Mouse (Mus musculus) spleen, postnatal 36 days (tissue): ENCODE measurements around the gene Eme2.

ENCODE experiments used
- DNase-seq, 2 experiments: peaks; one replicate each; pipeline ENCODE4 v3.0.0; 2022; ENCODE audit warnings: low spot score in 2 of 2, mixed read lengths in 1 of 2

Eme2 gene

GRCm38 (mm10) chr17:24894995-24895547, at the start of gene Eme2, which contains the start of gene Mrps34:
TSS of gene Eme2 (minus strand) at chr17:24895087.
TSS of gene Mrps34 (plus strand) at chr17:24895116.
- DNase-seq, result peak; percentile 67 to 75

GRCm38 (mm10) chr17:24943589-24943988, 48.7 kb upstream of the Eme2 start:
- peak; percentile 58 to 60 for DNase-seq

DNA sequence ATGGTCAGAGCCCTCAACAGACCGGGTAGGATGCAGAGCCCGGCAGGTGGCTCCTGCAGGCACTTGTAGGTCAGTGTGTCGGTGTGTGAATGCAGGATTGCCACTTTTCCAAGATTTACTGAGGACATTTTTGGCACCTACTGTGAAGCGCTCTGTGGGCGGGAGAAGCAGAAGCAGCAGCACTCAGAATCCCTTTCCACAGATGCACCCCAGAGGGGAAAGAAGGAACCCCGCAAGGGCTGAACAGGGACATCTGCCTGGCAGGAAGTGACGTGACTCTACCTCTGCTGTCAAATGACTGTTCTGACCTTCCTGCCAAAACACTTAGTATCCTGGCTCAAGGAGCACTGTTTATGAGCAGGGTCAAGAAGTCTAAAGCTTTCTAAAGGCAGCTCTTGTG, 48.1 kb upstream of the Eme2 start:
- DNase-seq, result peak in 1 of 2 experiments; percentile 15

GRCm38 (mm10) chr17:24942453-24942852, 47.6 kb upstream of the Eme2 start:
- peak; percentile 18 to 44 for DNase-seq

- DNase-seq, result no peak
Measured at GRCm38 (mm10) chr17:24937266-24937665, 42.4 kb upstream of the Eme2 start.

- DNase-seq, result peak; percentile 96
Measured at GRCm38 (mm10) chr17:24936259-24937237, 41.7 kb upstream of the Eme2 start, which contains the start of gene Mapk8ip3. TSS of gene Mapk8ip3 (minus strand) at chr17:24936977.

DNA sequence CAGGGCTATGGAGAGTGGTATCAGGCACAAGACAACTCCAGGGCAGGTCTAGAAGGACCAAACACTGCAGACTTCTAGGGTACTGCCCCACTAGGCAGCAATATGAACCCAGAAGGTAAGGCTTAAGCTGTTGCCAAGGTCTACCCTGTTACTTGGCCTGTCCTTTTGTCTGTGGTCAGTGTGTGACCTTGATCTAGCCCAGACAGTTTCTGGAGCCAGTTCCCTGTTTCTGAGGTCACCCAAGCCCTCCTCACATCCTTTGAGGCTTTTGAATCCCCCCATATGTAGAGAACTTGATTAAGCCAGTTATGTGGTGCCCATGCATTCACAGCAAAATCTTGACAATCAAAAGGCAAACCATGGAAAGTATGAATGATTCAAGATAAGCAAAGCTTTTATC, 40.8 kb upstream of the Eme2 start:
- DNase-seq, result no peak

- no peak for DNase-seq
Measured at GRCm38 (mm10) chr17:24934926-24935325, 40.0 kb upstream of the Eme2 start.

DNA sequence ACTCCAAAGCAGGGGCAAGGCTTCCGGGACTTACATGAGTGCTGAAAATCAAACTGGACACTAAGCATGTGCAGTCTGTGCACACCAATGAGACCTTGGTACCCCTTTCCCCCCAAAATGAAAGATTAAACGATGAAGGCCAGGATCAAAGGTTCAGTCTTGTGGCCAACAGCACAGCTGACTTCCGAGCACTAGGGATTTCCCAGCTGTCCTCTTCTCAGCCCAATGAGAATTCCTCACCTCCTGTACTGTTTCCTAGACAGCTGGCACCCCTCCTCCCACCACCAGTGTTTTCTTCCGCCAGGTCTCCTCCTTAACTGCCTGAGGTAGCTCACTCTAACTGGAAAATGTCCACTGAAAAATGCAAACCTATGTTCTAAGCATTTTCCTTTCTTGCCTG, 38.3 kb upstream of the Eme2 start:
- no peak for DNase-seq

DNA sequence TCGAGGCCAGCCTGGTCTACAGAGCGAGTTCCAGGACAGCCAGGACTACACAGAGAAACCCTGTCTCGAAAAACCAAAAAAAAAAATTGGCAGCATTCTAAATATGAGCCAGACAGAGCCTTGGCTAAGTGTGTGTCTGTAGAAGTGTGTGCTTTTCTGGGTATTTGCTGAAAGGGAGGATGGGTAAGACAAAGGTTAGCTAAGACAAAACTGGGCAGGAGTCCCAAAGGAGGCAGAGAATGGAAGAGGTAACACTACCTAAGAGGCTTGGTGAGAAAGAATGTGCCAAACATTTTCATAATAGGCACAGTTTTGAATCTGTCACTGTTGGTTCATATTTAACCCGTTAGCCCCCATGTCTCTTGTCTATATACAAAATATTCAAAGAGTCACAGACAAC, 37.5 kb upstream of the Eme2 start:
- DNase-seq, result no peak

DNA sequence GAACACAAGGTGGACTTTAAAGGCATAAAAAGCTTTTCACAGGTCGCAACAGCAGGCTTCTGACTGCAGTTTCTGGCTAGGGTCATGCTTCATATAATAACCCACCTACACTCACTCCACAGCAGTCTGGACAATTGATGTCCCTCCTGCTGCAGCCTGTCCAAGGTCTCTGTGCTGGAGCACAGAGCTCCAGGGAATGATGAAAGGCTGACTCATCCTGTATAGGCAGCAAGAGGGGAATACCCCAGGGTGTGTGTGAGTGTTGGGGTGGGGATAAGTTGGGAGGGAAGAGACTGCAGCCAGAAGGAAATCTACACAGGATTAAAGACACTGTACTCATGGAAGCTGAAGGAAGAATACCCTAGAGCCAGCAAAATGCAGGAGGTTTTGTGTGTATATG, 34.6 kb upstream of the Eme2 start:
- DNase-seq, result no peak

DNA sequence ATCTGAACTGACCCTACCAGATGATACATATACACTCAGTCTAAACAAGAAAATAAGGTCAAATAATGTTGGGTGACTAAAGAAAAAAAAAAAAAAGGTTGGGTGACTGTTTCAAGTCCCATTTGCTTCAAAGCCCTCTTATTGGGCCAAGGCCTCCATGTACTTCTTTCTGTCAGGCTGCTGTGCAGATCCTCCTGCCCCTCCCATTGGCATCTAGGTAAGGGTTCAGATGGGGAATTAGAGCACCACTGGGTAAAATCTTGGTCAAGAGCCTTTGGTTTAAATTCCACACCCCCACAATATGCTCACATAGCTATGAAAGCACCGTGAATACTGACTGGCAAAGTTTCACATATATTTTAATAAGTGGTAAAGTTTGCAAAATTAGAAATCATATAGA, 28.4 kb upstream of the Eme2 start:
- DNase-seq, result no peak

DNA sequence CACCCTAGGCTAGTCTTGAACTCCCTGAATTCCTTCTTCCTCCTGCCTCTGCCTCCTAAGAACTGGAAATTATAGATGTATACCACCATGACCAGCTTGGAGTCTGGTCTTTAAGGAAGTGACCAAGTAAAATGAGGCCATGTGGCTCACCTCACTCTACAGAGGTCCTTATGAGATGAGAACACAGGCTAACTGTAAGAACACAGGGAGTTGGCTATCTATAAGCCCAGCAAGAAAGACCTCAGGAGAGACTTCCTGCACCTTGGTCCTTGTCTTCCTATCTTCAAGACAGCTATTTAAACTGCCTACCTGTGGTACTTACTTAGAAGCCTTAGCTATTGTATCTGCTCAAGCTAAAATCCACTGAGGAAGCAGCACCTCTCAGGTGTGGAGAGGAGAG, 19.1 kb upstream of the Eme2 start:
- no peak for DNase-seq

DNA sequence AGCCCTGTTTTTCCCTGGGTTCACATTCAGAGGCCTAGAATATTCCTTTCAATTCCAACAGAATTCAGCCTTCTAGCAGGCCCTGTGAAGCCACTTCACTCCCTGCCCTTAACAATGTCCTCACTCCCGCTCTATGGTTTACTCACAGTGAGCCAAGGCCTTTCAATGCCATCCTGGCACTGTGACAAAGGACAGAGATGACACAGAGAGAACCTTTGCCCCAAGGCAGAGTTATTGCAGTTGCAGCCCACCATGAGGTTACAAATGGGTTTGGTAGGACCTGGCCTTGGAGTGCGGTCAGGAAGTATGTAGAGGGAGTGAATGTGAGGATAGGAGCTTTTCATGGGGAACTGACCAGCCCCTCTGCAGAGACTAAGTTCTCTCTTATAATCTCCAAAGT, 12.7 kb upstream of the Eme2 start:
- DNase-seq, result no peak

DNA sequence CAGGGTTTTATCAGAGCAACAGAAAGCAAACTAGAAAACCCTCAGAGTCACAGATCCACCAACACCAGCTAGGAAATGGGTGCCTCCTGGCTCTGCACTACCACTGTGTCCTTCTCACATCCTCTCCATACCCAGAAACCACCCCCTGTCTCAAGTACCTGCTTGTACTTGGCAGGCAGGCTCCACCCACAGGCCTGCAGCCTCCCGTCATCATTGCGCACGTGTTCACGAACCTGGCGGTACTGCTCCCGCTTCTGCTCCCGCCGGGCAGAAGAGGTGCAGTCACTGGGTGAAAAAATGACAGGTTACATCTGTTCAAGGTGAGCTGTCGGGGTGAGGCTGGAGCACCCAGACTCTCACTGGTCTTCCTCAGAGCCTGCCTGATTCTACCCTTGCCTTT, 8.9 kb upstream of the Eme2 start:
- DNase-seq, result no peak

DNA sequence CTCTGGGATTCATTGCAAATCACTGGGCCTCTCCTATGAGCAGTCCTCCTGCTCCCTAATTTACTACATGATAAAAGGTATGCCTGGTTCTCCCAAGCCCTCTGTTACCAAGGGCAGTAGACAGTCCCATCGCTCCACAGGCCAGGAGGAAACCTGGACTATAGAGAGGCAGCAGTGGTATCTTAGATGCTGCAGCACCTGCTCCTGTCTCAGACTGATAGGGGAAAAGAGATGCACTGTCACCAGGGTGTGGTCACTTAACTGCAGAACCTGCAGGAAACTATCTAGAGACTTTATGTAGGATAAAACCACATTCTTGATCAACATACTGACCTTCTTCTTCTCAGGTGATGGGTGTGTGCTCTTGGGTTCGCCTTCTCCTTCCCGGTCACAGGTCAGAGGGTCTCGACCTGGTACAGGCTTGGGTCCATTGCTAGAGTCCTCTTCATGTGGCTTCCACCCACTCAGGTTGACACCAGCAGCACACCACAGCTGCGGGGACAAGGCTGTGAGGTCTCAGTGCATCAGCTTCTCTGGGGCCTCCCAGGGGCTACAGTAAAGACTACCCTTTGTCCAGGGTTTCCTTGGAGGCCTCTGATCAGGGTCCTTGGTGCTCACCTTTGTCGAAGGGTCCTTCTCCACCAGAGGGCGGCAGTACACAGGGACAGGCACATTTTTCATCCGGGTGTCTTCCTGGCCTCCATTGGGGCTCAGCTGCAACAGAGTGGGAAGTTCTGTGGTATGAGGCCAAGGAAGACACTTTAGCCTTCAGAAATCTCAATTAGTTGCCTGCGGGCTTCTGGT, 8.0 kb upstream of the Eme2 start:
- peak; percentile 54 to 77 for DNase-seq

DNA sequence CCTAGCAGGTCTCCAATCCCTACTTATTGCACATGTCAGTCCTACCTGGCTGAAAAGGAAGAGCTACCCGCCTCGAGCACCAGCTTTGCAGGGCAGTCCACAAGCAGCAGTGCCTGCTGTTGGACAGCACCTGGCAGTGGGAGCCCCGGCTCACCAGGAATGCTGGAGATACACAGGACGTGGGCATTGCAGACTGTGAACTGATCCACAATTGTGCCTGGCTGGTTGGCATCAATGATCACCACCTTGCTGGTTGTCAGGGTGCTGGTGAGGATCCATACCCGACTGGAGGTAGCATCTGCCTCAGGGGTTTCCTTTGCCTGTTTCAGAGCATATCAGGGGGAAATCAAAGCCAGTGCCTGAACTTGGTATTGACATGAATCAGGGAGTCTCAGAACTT, 7.2 kb upstream of the Eme2 start:
- DNase-seq, result no peak

GRCm38 (mm10) chr17:24900014-24900413, 5.1 kb upstream of the Eme2 start:
- DNase-seq, result no peak

- DNase-seq, result no peak
Measured at GRCm38 (mm10) chr17:24899153-24899552, 4.3 kb upstream of the Eme2 start.

DNA sequence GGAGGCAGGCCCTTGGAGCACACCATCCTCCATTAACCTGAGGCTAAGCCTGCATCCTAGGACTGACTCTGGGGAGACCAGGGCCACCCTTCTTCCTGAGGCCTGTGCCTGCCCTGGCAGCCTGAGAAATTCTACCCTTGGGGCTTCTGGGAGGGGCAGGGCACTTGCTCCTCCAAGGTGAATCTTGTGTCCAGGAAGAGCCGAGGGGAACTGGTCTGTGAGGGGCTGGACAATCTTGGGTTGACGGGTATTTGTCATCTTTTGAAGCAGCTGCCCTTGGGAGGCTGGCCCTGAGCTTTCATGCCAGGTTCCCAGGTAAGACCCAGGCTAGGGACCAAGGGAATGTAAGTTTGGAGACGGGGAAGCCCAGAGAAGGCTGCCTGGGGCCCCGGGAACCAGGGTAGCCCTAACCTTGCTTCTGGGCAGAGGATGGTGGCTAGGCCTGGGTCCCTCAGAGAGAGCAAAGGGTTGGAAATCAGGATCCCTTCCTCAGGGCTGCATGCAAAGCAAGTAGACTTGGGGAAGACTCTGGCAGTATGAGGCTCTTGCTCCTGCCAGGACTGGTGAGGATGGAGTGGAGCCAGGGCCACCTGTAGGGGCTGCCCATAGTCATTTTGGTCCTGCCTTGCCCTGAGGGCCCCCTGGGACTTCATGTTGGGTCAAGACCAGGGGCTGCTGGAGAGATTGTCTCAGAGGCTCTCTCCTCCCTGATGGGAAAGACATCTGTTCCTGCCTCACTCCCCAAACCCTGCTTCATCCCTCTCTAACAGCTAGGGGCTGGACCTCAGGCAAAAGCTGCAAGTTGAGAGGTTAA, 3.4 kb upstream of the Eme2 start:
- DNase-seq, result no peak

GRCm38 (mm10) chr17:24897600-24897999, 2.7 kb upstream of the Eme2 start:
- no peak for DNase-seq

GRCm38 (mm10) chr17:24896993-24897269, 2.0 kb upstream of the Eme2 start:
- DNase-seq, result no peak
